Mouse (Mus musculus): ENCODE measurements around the gene Crim1. TPM values are rescaled to one million over a fixed set of nuclear protein-coding genes. Genes with fewer than 3 reads are reported as not detected.

Crim1 gene
- polyA plus RNA-seq, 1 experiment from 2014 or later: 2.3 TPM

DNA sequence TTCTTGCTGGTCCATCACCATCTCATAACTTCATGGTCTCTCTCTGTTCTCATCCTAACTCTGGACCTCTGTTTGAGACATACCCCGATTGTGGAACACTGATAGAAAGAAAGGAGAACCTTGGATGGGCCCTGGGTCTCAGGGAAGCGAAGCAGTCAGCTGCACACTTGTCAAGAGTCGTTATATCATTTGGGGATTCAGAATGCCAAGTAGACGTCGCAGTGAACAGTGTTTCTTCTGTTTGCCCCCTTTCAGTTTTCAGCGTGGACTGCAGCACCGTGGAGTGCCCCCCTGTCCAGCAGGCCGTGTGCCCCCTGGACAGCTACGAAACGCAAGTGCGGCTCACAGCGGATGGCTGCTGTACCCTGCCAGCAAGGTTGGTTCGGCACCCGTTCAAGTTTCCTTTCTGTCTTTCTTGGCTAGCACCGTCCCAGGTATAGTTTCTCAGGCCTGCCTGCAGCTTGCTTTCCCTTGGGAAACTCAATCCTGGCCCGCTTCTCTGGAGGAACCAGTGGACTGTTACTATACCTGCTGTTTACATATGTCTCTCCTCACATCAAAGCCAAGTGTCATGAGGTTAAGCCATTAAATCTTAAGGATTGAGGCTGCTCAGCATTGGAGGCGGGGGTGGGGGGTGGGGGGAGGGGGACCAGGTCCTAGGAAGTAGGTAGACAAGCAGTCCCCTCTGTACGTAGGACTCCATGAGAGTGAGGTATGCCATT is 81.1 kb downstream of the Crim1 start:
- no peak overlapping the region for H3K4me2 ChIP-seq (ENCODE audit: low read depth, low read length)
- H3K27ac ChIP-seq (ENCODE audit: low read length): no peak overlapping the region
- no peak overlapping the region for H3K9ac ChIP-seq (ENCODE audit: low read length)
- H3K27me3 ChIP-seq (ENCODE audit: control insufficient read depth, insufficient read depth, low read length): no peaks in the 10 kb centered on the region
- H3K4me3 ChIP-seq (ENCODE audit: low read length): no peak overlapping the region
- peaks cover 5% of the 10 kb centered on the region; the same call in 1 of the 2 replicates for H3K4me1 ChIP-seq (ENCODE audit: control insufficient read depth, insufficient read depth, low read length)
- no peaks in the 10 kb centered on the region for H3K36me3 ChIP-seq (ENCODE audit: control insufficient read depth, insufficient read depth)
- WGBS: 77% methylated on average over 18 of the region's 18 CpGs
- H3K9me3 ChIP-seq (replicated peaks; ENCODE audit: control insufficient read depth, low read length): no peaks in the 10 kb centered on the region; the same call in 1 of the 2 replicates
- no peak for ATAC-seq (replicated peaks; ENCODE audit: extremely low read depth, insufficient read depth, low FRiP score)

DNA sequence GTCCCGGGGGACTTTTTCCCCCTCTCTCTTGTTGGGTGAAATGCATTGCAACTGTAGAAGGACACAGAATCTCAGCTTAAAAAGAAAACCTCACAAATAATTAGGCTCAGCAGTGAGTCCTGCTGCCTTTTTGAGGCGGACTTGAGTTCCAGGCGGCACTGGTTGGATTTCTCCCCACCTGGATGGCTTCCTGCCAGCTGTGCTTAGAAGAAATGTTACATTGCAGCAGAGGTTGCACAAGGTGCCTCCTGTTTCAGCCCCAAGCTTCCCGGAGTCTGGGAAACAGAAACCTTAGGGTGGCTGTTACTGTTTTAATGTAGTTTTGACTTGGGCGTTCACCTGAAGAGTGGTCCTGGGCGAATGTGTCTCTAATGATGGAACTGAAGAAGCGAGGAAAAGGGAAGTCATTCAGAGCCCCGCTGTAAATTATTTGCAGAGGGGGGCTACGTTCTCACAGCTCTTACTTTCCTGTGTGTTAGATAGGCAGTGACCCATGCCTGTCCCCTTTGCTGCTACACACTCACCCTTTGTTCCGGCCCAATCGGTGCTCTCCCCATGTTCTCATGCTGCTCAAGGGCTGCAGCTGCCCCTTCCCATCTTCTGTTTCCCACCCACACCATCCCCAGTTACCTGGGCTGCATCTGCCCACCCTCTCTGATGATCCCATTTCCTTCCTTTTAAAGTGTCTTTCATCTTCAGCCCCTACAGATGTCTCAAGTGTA is 83.4 kb downstream of the Crim1 start:
- Histone ChIP-seq H3K4me3 (ENCODE audit: low read length) (no peak overlapping the region), H3K4me2 (ENCODE audit: low read depth, low read length) (no peak overlapping the region), H3K9ac (ENCODE audit: low read length) (no peak overlapping the region), H3K27ac (ENCODE audit: low read length) (no peak overlapping the region), H3K9me3 (replicated peaks; ENCODE audit: control insufficient read depth, low read length) (no peaks in the 10 kb centered on the region; the same call in 1 of the 2 replicates), H3K27me3 (ENCODE audit: control insufficient read depth, insufficient read depth, low read length) (no peaks in the 10 kb centered on the region), H3K4me1 (ENCODE audit: control insufficient read depth, insufficient read depth, low read length) (peaks cover 5% of the 10 kb centered on the region; the same call in 1 of the 2 replicates), H3K36me3 (ENCODE audit: control insufficient read depth, insufficient read depth) (no peaks in the 10 kb centered on the region)
- WGBS: 78% methylated on average over 11 of the region's 11 CpGs
- ATAC-seq (replicated peaks; ENCODE audit: extremely low read depth, insufficient read depth, low FRiP score): no peak

DNA sequence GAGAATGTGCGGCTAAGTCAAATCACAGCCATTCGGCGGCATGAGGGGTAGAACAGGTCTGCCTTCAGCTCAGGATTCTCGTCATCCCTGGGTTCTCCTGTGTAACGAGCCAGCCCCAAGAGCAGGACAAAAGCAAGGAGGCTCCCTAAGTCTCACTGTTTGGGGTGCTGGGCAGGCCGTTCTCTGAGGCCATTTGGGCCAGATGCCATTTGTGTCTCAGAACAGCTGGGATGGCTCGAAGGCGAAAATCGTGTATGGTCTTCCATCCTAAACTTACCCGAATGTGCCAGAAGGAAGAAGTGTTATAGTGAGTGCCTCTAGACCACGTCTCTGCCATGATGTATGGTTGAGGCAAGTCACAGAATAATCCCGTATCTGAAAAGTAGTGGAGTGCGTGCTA is 86.0 kb downstream of the Crim1 start:
- Histone ChIP-seq H3K9ac (ENCODE audit: low read length) (no peak overlapping the region), H3K27ac (ENCODE audit: low read length) (no peak overlapping the region), H3K4me1 (ENCODE audit: control insufficient read depth, insufficient read depth, low read length) (peaks cover 5% of the 10 kb centered on the region; the same call in 1 of the 2 replicates), H3K27me3 (ENCODE audit: control insufficient read depth, insufficient read depth, low read length) (no peaks in the 10 kb centered on the region), H3K4me3 (ENCODE audit: low read length) (no peak overlapping the region), H3K4me2 (ENCODE audit: low read depth, low read length) (no peak overlapping the region), H3K36me3 (ENCODE audit: control insufficient read depth, insufficient read depth) (no peaks in the 10 kb centered on the region), H3K9me3 (replicated peaks; ENCODE audit: control insufficient read depth, low read length) (no peaks in the 10 kb centered on the region; the same call in 1 of the 2 replicates)
- no peak for ATAC-seq (replicated peaks; ENCODE audit: extremely low read depth, insufficient read depth, low FRiP score)
- WGBS: 83% methylated on average over 13 of the region's 13 CpGs

DNA sequence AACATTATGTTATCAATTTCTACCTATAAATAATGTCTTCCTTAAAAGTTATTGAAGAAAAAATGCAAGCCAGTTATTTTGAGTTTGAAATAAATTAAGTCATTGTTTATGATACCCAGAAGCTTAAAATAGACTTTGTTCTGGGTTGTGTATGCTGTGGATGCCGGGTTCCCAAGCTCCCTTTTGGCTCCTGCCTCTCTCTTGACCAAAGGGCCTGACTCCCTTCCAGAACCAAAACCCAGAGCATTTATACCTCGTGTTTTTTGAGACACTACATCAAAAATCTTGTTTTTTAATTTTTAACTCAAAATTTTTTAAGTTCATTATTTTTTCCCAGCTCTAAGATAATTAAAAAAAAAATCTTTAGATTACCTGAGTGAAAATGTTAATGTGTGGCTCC is 87.3 kb downstream of the Crim1 start:
- ATAC-seq (replicated peaks; ENCODE audit: extremely low read depth, insufficient read depth, low FRiP score): no peak
- H3K36me3 ChIP-seq (ENCODE audit: control insufficient read depth, insufficient read depth): no peaks in the 10 kb centered on the region
- WGBS: 53% methylated on average over 2 of the region's 2 CpGs
- no peak overlapping the region for H3K27ac ChIP-seq (ENCODE audit: low read length)
- no peaks in the 10 kb centered on the region for H3K4me1 ChIP-seq (ENCODE audit: control insufficient read depth, insufficient read depth, low read length)
- H3K27me3 ChIP-seq (ENCODE audit: control insufficient read depth, insufficient read depth, low read length): no peaks in the 10 kb centered on the region
- H3K9ac ChIP-seq (ENCODE audit: low read length): no peak overlapping the region
- H3K4me3 ChIP-seq (ENCODE audit: low read length): no peak overlapping the region
- no peak overlapping the region for H3K4me2 ChIP-seq (ENCODE audit: low read depth, low read length)
- no peaks in the 10 kb centered on the region for H3K9me3 ChIP-seq (replicated peaks; ENCODE audit: control insufficient read depth, low read length)

DNA sequence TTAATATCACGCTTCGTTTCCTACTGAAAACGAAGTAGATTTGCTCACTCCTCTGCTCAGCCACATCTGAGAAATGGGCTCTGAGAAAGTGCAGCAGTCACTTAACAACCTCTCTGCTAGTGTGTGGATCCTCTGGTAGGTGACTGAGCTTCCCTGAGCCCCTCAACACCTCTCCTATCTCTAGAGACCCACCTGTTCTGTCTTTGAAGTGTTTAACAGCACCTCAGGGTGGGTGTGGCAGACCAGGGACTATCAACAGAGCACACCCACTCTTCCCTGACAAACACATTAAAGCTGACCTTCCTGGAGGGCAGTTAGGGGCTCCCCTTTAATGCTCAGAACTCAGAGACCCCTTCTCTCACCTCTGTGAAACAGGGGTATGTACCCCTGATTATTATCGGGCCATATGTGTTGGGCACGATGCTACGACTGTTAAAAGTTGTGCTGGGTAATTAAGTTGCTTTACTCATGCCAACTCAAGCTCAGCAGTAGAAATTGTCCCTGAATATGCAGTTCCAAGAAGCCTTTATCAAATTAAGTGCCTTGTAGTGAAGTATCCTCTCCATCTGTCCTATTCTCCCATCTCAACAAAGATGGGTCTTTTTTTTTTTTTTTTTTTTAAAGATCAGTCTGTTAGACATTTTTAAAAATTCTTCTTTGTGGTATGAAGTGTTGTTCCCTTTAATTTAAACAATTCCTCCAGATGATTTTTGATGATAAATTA is 90.3 kb downstream of the Crim1 start:
- ATAC-seq (replicated peaks; ENCODE audit: extremely low read depth, insufficient read depth, low FRiP score): no peak
- 83% methylated on average over 6 of the region's 6 CpGs for WGBS
- H3K4me2 ChIP-seq (ENCODE audit: low read depth, low read length): no peak overlapping the region

DNA sequence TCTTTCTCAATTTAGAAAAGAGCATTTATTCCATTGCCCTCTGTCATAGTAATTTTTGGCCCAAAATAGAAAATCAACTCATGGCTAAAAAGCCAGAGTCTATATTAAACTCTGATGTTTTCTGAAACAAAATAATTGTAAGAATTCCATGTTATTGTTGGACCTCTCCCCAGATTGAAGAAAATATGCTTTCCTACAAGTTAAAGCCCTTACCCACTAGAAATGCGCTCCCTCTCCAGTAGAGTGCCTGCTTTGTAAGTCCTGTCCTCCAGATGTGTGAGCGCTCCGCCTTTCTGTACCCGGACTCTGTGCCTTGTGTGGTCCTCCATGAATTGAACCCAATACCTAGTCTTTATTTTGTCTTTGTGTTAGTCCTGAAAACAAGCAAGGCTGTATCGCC is 91.0 kb downstream of the Crim1 start:
- no peaks in the 10 kb centered on the region for H3K4me1 ChIP-seq (ENCODE audit: control insufficient read depth, insufficient read depth, low read length)
- ATAC-seq (replicated peaks; ENCODE audit: extremely low read depth, insufficient read depth, low FRiP score): no peak
- 86% methylated on average over 5 of the region's 5 CpGs for WGBS
- no peak overlapping the region for H3K9ac ChIP-seq (ENCODE audit: low read length)
- H3K27ac ChIP-seq (ENCODE audit: low read length): no peak overlapping the region
- no peaks in the 10 kb centered on the region for H3K36me3 ChIP-seq (ENCODE audit: control insufficient read depth, insufficient read depth)
- H3K27me3 ChIP-seq (ENCODE audit: control insufficient read depth, insufficient read depth, low read length): no peaks in the 10 kb centered on the region
- H3K4me3 ChIP-seq (ENCODE audit: low read length): no peak overlapping the region
- H3K4me2 ChIP-seq (ENCODE audit: low read depth, low read length): no peak overlapping the region
- H3K9me3 ChIP-seq (replicated peaks; ENCODE audit: control insufficient read depth, low read length): no peaks in the 10 kb centered on the region

More for the DNA sequence above, 90.3 kb downstream of the Crim1 start:
- Histone ChIP-seq H3K27me3 (ENCODE audit: control insufficient read depth, insufficient read depth, low read length) (no peaks in the 10 kb centered on the region), H3K4me1 (ENCODE audit: control insufficient read depth, insufficient read depth, low read length) (no peaks in the 10 kb centered on the region), H3K4me3 (ENCODE audit: low read length) (no peak overlapping the region), H3K36me3 (ENCODE audit: control insufficient read depth, insufficient read depth) (no peaks in the 10 kb centered on the region), H3K27ac (ENCODE audit: low read length) (no peak overlapping the region), H3K9ac (ENCODE audit: low read length) (no peak overlapping the region), H3K9me3 (replicated peaks; ENCODE audit: control insufficient read depth, low read length) (no peaks in the 10 kb centered on the region)

DNA sequence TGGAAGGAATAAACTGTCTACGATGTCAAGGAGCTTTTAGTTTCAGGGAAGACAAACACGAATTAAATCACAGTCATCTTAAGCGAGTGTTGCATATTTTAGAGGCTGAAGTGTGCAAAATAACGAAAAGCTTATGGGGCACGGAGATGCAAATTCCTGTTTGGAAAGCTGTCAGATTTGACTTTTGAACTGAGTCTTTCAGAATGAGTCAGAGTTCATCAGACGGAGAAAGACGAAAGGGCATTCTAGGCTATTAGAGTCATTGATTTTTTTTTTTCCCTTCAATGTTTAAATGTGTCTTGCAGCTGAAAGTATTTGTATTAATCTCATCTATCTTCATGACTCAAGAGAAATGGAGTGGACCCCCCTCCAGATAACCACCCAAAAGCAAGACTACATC is 92.3 kb downstream of the Crim1 start:
- H3K4me1 ChIP-seq (ENCODE audit: control insufficient read depth, insufficient read depth, low read length): no peaks in the 10 kb centered on the region
- H3K36me3 ChIP-seq (ENCODE audit: control insufficient read depth, insufficient read depth): no peaks in the 10 kb centered on the region
- H3K9ac ChIP-seq (ENCODE audit: low read length): no peak overlapping the region
- no peak overlapping the region for H3K27ac ChIP-seq (ENCODE audit: low read length)
- 85% methylated on average over 7 of the region's 7 CpGs for WGBS
- H3K9me3 ChIP-seq (replicated peaks; ENCODE audit: control insufficient read depth, low read length): no peaks in the 10 kb centered on the region
- H3K4me3 ChIP-seq (ENCODE audit: low read length): no peak overlapping the region
- H3K27me3 ChIP-seq (ENCODE audit: control insufficient read depth, insufficient read depth, low read length): no peaks in the 10 kb centered on the region
- H3K4me2 ChIP-seq (ENCODE audit: low read depth, low read length): no peak overlapping the region
- no peak for ATAC-seq (replicated peaks; ENCODE audit: extremely low read depth, insufficient read depth, low FRiP score)

DNA sequence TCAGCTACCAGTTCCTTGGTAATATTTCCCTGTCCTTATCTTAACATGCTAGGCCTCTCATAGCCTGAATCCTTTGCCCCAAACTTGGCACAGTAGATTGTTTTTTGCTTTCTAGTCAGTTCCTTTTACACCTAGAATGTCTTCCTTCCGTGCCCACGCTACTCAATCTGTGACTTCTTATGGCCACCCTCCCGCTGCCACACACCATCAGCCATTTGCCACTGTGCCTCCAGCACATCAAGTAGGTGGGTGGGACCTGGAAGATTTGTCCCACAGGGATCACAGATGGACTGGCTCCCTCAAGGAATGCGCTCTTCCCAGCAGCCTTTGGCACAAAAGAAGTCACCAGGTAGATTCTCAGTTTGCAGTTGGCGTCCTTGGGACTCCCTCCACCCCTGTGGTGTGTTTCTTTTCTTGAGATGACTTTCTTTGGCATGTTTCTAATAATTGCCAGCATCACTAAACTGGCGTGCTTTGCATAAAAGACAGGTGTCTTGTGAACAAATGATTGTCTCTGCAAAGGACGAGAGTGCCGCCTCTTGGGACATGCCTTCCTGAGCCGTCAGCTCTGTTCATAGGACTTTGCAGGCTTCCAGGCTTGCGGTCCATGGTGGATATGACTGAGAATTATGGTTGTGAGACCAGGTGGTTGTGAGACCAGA is 92.9 kb downstream of the Crim1 start:
- Histone ChIP-seq H3K27me3 (ENCODE audit: control insufficient read depth, insufficient read depth, low read length) (no peaks in the 10 kb centered on the region), H3K9ac (ENCODE audit: low read length) (no peak overlapping the region), H3K27ac (ENCODE audit: low read length) (no peak overlapping the region), H3K9me3 (replicated peaks; ENCODE audit: control insufficient read depth, low read length) (no peaks in the 10 kb centered on the region), H3K4me2 (ENCODE audit: low read depth, low read length) (no peak overlapping the region), H3K4me3 (ENCODE audit: low read length) (no peak overlapping the region), H3K36me3 (ENCODE audit: control insufficient read depth, insufficient read depth) (no peaks in the 10 kb centered on the region), H3K4me1 (ENCODE audit: control insufficient read depth, insufficient read depth, low read length) (0 out of 2 replicates have a peak, but pooled peaks cover 1% of the 10 kb centered on the region)
- ATAC-seq (replicated peaks; ENCODE audit: extremely low read depth, insufficient read depth, low FRiP score): no peak
- 90% methylated on average over 10 of the region's 10 CpGs for WGBS

All from heart, embryonic 16.5 days (tissue).